Mouse (Mus musculus): Measurements from ENCODE around the gene Spock1. TPM values are rescaled to one million over a fixed set of nuclear protein-coding genes. Genes with fewer than 3 reads are reported as not detected.

Spock1 gene
- polyA plus RNA-seq, 1 experiment from 2014 or later, result 17.2 TPM

DNA sequence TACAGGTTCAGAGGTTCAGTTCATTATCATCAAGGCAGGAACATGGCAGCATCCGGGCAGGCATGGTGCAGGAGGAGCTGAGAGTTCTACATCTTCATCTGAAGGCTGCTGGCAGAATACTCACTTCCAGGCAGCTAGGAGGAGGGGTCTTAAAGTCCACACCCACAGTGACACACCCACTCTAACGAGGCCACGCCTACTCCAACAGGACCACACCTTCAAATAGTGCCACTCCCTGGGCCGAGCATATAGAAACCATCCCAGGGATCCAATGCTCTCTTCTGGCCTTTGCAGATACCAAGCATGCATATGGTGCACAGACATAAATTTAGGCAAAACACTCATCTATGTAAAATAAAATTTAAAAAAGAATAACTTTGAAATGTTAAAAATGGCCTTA is 245.6 kb downstream of the Spock1 start:
- H3K36me3 ChIP-seq (ENCODE audit: control insufficient read depth, insufficient read depth, low read length), result no peaks in the 10 kb centered on the region
- ATAC-seq (ENCODE audit: low FRiP score) (no peak), DNase-seq (ENCODE audit: low spot score, missing footprints) (no peak)
- WGBS, result 73% methylated on average over 4 of the region's 4 CpGs
- H3K27me3 ChIP-seq (ENCODE audit: control insufficient read depth, insufficient read depth, low read length), result no peaks in the 10 kb centered on the region
- no peak overlapping the region for H3K9ac ChIP-seq (ENCODE audit: low read length)
- no peak overlapping the region for H3K4me2 ChIP-seq
- no peaks in the 10 kb centered on the region for H3K9me3 ChIP-seq (ENCODE audit: control insufficient read depth, low read length)
- H3K4me1 ChIP-seq (ENCODE audit: control insufficient read depth, insufficient read depth, low read length), result peaks cover 3% of the 10 kb centered on the region; the same call in 1 of the 2 replicates
- H3K27ac ChIP-seq (ENCODE audit: low read depth, low read length), result no peak overlapping the region
- no peak overlapping the region for H3K4me3 ChIP-seq (ENCODE audit: low read depth, low read length)

- no peaks in the 10 kb centered on the region for H3K4me1 ChIP-seq (ENCODE audit: control insufficient read depth, insufficient read depth, low read length)
- H3K9me3 ChIP-seq (ENCODE audit: control insufficient read depth, low read length), result no peaks in the 10 kb centered on the region
- DNase-seq (ENCODE audit: low spot score, missing footprints), result no peak
- H3K36me3 ChIP-seq (ENCODE audit: control insufficient read depth, insufficient read depth, low read length), result no peaks in the 10 kb centered on the region
- H3K4me2 ChIP-seq, result no peak overlapping the region
- H3K9ac ChIP-seq (ENCODE audit: low read length), result no peak overlapping the region
- H3K27me3 ChIP-seq (ENCODE audit: control insufficient read depth, insufficient read depth, low read length), result no peaks in the 10 kb centered on the region
- WGBS, result 90% methylated on average over 2 of the region's 2 CpGs
- no peak overlapping the region for H3K27ac ChIP-seq (ENCODE audit: low read depth, low read length)
- ATAC-seq (ENCODE audit: low FRiP score), result no peak
- H3K4me3 ChIP-seq (ENCODE audit: low read depth, low read length), result no peak overlapping the region
Observed at GRCm38 (mm10) chr13:57660523-57660922, 247.6 kb downstream of the Spock1 start.

DNA sequence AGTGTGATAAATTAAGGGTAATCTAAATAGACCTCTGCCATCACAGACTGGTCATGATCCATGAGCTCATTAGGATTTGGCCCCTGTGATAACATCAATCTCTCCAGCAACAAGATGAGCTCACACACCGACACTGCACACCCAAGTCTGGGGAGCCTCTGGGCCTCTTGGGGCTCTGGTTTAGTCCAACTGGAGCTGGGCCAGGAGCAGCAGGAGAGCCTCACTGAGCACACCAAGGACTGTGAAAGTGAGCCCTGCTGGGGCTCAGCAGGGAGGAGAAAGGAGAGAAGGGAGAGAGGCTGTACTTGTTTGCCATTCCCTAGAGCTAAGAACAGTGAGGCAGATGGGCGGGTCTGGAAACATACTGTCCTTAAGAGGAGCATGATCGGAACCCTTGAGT is 248.3 kb downstream of the Spock1 start:
- DNase-seq (ENCODE audit: low spot score, missing footprints), result no peak

GRCm38 (mm10) chr13:57656606-57657005 is 251.5 kb downstream of the Spock1 start:
- Histone ChIP-seq H3K27me3 (ENCODE audit: control insufficient read depth, insufficient read depth, low read length) (no peaks in the 10 kb centered on the region), H3K9me3 (ENCODE audit: control insufficient read depth, low read length) (no peaks in the 10 kb centered on the region), H3K4me3 (ENCODE audit: low read depth, low read length) (no peak overlapping the region), H3K4me2 (no peak overlapping the region), H3K9ac (ENCODE audit: low read length) (no peak overlapping the region), H3K4me1 (ENCODE audit: control insufficient read depth, insufficient read depth, low read length) (no peaks in the 10 kb centered on the region), H3K27ac (ENCODE audit: low read depth, low read length) (no peak overlapping the region), H3K36me3 (ENCODE audit: control insufficient read depth, insufficient read depth, low read length) (no peaks in the 10 kb centered on the region)
- DNase-seq (ENCODE audit: low spot score, missing footprints), result no peak
- 85% methylated on average over 8 of the region's 8 CpGs for WGBS
- no peak for ATAC-seq (ENCODE audit: low FRiP score)

More for the DNA sequence above, 248.3 kb downstream of the Spock1 start:
- Histone ChIP-seq H3K4me1 (ENCODE audit: control insufficient read depth, insufficient read depth, low read length) (no peaks in the 10 kb centered on the region), H3K27ac (ENCODE audit: low read depth, low read length) (no peak overlapping the region), H3K27me3 (ENCODE audit: control insufficient read depth, insufficient read depth, low read length) (no peaks in the 10 kb centered on the region), H3K4me2 (no peak overlapping the region), H3K9ac (ENCODE audit: low read length) (no peak overlapping the region), H3K4me3 (ENCODE audit: low read depth, low read length) (no peak overlapping the region), H3K36me3 (ENCODE audit: control insufficient read depth, insufficient read depth, low read length) (no peaks in the 10 kb centered on the region), H3K9me3 (ENCODE audit: control insufficient read depth, low read length) (no peaks in the 10 kb centered on the region)
- WGBS, result 90% methylated on average over 3 of the region's 3 CpGs
- no peak for ATAC-seq (ENCODE audit: low FRiP score)

- no peak for DNase-seq (ENCODE audit: low spot score, missing footprints)
- 75% methylated on average over 7 of the region's 7 CpGs for WGBS
- Histone ChIP-seq H3K27me3 (ENCODE audit: control insufficient read depth, insufficient read depth, low read length) (no peaks in the 10 kb centered on the region), H3K36me3 (ENCODE audit: control insufficient read depth, insufficient read depth, low read length) (no peaks in the 10 kb centered on the region), H3K27ac (ENCODE audit: low read depth, low read length) (no peak overlapping the region), H3K4me3 (ENCODE audit: low read depth, low read length) (no peak overlapping the region), H3K4me1 (ENCODE audit: control insufficient read depth, insufficient read depth, low read length) (no peaks in the 10 kb centered on the region), H3K9ac (ENCODE audit: low read length) (no peak overlapping the region), H3K4me2 (no peak overlapping the region), H3K9me3 (ENCODE audit: control insufficient read depth, low read length) (no peaks in the 10 kb centered on the region)
- no peak for ATAC-seq (ENCODE audit: low FRiP score)
Observed at GRCm38 (mm10) chr13:57654362-57654761, 253.8 kb downstream of the Spock1 start.

GRCm38 (mm10) chr13:57651236-57651635 is 256.9 kb downstream of the Spock1 start:
- ATAC-seq (ENCODE audit: low FRiP score), result no peak
- Histone ChIP-seq H3K4me1 (ENCODE audit: control insufficient read depth, insufficient read depth, low read length) (no peaks in the 10 kb centered on the region), H3K27ac (ENCODE audit: low read depth, low read length) (no peak overlapping the region), H3K4me3 (ENCODE audit: low read depth, low read length) (no peak overlapping the region), H3K4me2 (no peak overlapping the region), H3K9me3 (ENCODE audit: control insufficient read depth, low read length) (no peaks in the 10 kb centered on the region), H3K27me3 (ENCODE audit: control insufficient read depth, insufficient read depth, low read length) (no peaks in the 10 kb centered on the region), H3K9ac (ENCODE audit: low read length) (no peak overlapping the region), H3K36me3 (ENCODE audit: control insufficient read depth, insufficient read depth, low read length) (no peaks in the 10 kb centered on the region)
- 93% methylated on average over 4 of the region's 4 CpGs for WGBS
- no peak for DNase-seq (ENCODE audit: low spot score, missing footprints)

GRCm38 (mm10) chr13:57648784-57649183 is 259.3 kb downstream of the Spock1 start:
- DNase-seq (ENCODE audit: low spot score, missing footprints) (no peak), ATAC-seq (ENCODE audit: low FRiP score) (no peak)
- Histone ChIP-seq H3K36me3 (ENCODE audit: control insufficient read depth, insufficient read depth, low read length) (no peaks in the 10 kb centered on the region), H3K4me2 (no peak overlapping the region), H3K9ac (ENCODE audit: low read length) (no peak overlapping the region), H3K4me1 (ENCODE audit: control insufficient read depth, insufficient read depth, low read length) (no peaks in the 10 kb centered on the region), H3K27me3 (ENCODE audit: control insufficient read depth, insufficient read depth, low read length) (no peaks in the 10 kb centered on the region), H3K27ac (ENCODE audit: low read depth, low read length) (no peak overlapping the region), H3K4me3 (ENCODE audit: low read depth, low read length) (no peak overlapping the region), H3K9me3 (ENCODE audit: control insufficient read depth, low read length) (no peaks in the 10 kb centered on the region)
- 86% methylated on average over 2 of the region's 2 CpGs for WGBS

DNA sequence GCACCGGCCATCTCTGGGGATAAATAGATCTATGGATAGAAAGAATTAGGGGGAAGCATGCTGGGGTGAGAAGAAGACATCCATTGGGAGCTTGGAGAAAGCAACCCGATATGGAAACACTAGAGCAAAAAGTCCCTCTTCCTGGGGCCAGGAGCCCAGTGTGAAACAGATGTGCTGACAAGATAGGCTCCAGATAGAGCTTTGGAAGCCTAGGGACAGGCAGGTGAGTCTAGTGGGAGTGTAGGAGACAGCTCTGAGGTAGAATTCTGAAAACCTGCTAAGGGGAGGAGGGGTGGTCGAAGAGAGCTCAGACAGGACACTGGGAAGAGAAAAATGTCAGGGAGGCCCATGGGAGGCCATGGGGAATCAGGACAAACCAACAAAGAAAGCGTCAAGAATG is 260.7 kb downstream of the Spock1 start:
- no peak overlapping the region for H3K4me3 ChIP-seq (ENCODE audit: low read depth, low read length)
- H3K4me1 ChIP-seq (ENCODE audit: control insufficient read depth, insufficient read depth, low read length), result no peaks in the 10 kb centered on the region
- no peaks in the 10 kb centered on the region for H3K36me3 ChIP-seq (ENCODE audit: control insufficient read depth, insufficient read depth, low read length)
- DNase-seq (ENCODE audit: low spot score, missing footprints), result no peak
- H3K9me3 ChIP-seq (ENCODE audit: control insufficient read depth, low read length), result no peaks in the 10 kb centered on the region
- no peak overlapping the region for H3K9ac ChIP-seq (ENCODE audit: low read length)
- ATAC-seq (ENCODE audit: low FRiP score), result no peak
- WGBS, result 82% methylated on average over 4 of the region's 4 CpGs
- no peak overlapping the region for H3K27ac ChIP-seq (ENCODE audit: low read depth, low read length)
- no peaks in the 10 kb centered on the region for H3K27me3 ChIP-seq (ENCODE audit: control insufficient read depth, insufficient read depth, low read length)
- H3K4me2 ChIP-seq, result no peak overlapping the region

DNA sequence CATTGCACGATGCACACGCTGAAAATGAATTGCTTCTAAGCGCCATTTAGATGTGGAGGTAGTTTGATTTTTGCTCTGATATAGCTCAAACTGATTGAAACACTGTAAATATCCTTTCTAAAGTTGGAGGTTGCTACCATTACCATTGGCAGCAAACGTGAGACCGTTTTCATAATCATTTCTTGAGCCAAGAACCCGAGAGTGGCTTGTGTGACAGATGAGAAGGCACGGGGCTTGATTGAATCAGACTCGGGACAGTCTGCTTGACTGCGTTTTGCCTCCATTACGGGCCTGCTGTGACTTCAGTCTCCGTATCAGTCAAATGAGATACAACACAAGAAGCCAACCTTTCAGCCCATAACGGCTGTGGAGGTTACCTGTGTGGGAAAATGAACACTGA is 265.1 kb downstream of the Spock1 start:
- 90% methylated on average over 12 of the region's 12 CpGs for WGBS
- Histone ChIP-seq H3K4me3 (ENCODE audit: low read depth, low read length) (no peak overlapping the region), H3K27ac (ENCODE audit: low read depth, low read length) (no peak overlapping the region), H3K4me2 (no peak overlapping the region), H3K9ac (ENCODE audit: low read length) (no peak overlapping the region), H3K9me3 (ENCODE audit: control insufficient read depth, low read length) (no peaks in the 10 kb centered on the region), H3K36me3 (ENCODE audit: control insufficient read depth, insufficient read depth, low read length) (no peaks in the 10 kb centered on the region), H3K27me3 (ENCODE audit: control insufficient read depth, insufficient read depth, low read length) (no peaks in the 10 kb centered on the region), H3K4me1 (ENCODE audit: control insufficient read depth, insufficient read depth, low read length) (no peaks in the 10 kb centered on the region)
- no peak for ATAC-seq (ENCODE audit: low FRiP score)
- DNase-seq (ENCODE audit: low spot score, missing footprints), result no peak

DNA sequence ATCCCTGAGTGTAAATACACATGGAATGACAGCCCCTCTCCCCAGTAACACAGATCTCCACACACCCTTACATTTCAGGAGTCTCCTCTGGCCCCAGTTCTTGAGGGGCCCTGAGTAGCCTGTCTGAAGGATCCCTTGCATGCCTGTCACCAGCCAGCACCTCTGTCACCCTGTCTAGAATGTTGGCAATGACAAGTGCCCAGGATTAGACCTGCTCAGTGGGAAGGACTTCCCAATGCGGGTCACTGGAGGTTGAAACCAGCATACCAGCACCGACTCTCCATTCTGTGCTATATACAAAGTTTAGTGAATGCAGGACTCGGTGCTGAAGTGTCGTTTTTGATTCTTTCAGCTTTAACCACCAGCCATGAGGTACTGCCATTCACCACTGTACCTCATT is 266.5 kb downstream of the Spock1 start:
- WGBS, result 86% methylated on average over 4 of the region's 4 CpGs
- no peak overlapping the region for H3K4me2 ChIP-seq
- no peak for ATAC-seq (ENCODE audit: low FRiP score)
- H3K27me3 ChIP-seq (ENCODE audit: control insufficient read depth, insufficient read depth, low read length), result no peaks in the 10 kb centered on the region
- no peak overlapping the region for H3K9ac ChIP-seq (ENCODE audit: low read length)
- H3K4me3 ChIP-seq (ENCODE audit: low read depth, low read length), result no peak overlapping the region
- H3K9me3 ChIP-seq (ENCODE audit: control insufficient read depth, low read length), result no peaks in the 10 kb centered on the region
- DNase-seq (ENCODE audit: low spot score, missing footprints), result peak; percentile 51
- no peak overlapping the region for H3K27ac ChIP-seq (ENCODE audit: low read depth, low read length)
- no peaks in the 10 kb centered on the region for H3K4me1 ChIP-seq (ENCODE audit: control insufficient read depth, insufficient read depth, low read length)
- H3K36me3 ChIP-seq (ENCODE audit: control insufficient read depth, insufficient read depth, low read length), result no peaks in the 10 kb centered on the region
